Mouse (Mus musculus) E14TG2a.4 (cell line): ENCODE measurements at regions not wholly inside any gene's neighbourhood (a gene's known extent, or its start where the extent isn't known, plus 50 kb on each side); places are given as distances from the start of the nearest gene placed in this dataset.

Source experiments
- CTCF ChIP-seq: conservative IDR thresholded peaks from 2 replicates; pipeline ENCODE4 v1.5.1; 2014; ENCODE audit warnings: low read length
- POU5F1 ChIP-seq: IDR thresholded peaks from 2 replicates; pipeline ENCODE4 v1.6.1; 2014; ENCODE audit warnings: low read length, borderline replicate concordance

DNA sequence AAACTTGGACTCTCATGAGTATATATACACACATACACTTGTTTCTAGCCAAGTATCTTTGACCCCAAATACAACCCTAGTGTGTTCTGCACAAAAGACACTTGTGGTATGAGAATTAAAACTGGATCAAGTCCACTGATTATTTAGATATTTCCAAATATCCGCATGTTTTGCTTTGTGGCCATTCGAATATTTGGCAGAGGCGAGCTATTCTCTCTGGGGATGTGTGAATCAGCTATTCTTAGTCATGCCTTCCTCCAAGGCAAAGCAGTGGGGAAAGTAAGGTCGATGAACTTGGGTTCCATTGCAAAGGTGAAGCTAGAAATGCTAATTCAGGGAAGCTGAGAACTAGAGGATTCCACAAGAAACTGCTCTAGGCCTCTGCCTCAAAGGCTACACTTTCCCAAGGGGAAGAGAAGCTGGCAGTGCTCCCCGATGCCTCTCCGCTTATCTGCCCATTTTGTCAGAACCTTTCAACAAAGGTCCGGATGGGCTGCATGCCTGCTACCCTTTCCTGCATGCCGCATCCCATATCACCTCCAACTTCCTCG lies 154.4 kb downstream of the Snx19 start:
- no peak for TF ChIP-seq CTCF
- TF ChIP-seq POU5F1, result no peak
